10 mouse cellular contexts compared by ENCODE assay signal in genomic region chr10:52072482-52072881, GRCm38 (mm10). TPM values are rescaled to one million over a fixed set of nuclear protein-coding genes. Genes with fewer than 3 reads are reported as not detected.
DNase-seq lines count a peak whose midpoint lies in the region; ATAC-seq and TF ChIP-seq lines count a peak whose summit lies in the region.
"Had no signal": no experiment of that assay in that cellular context is flagged by ENCODE, and none has a peak within 500 bp of the region (broad histone marks: within the 10 kb centered on the region; RNA-seq: fewer than 3 reads in every experiment).

No protein-coding gene starts in this region.

- no peak overlapping the region for H3K4me2 ChIP-seq in neural tube, embryonic 15.5 days
- H3K4me2 ChIP-seq in forebrain, embryonic 11.5 days (ENCODE audit: low read depth, low read length, severe bottlenecking), result no peak overlapping the region
- no peak overlapping the region for H3K4me2 ChIP-seq in kidney, embryonic 15.5 days
- no peak overlapping the region for H3K4me2 ChIP-seq in liver, postnatal 0 days (ENCODE audit: low read depth, low read length)
- H3K4me2 ChIP-seq: embryonic facial prominence, embryonic 13.5 days had no signal

- no peak overlapping the region for H3K27ac ChIP-seq in neural tube, embryonic 15.5 days (replicated peaks)
- no peak overlapping the region for H3K27ac ChIP-seq in forebrain, embryonic 11.5 days (ENCODE audit: low read depth, low read length)
- H3K27ac ChIP-seq in kidney, embryonic 15.5 days, result no peak overlapping the region
- no peak overlapping the region for H3K27ac ChIP-seq in liver, postnatal 0 days (ENCODE audit: low read depth)
- H3K27ac ChIP-seq: embryonic facial prominence, embryonic 13.5 days; liver, embryonic 14.5 days had no signal

- no peak overlapping the region for H3K9ac ChIP-seq in neural tube, embryonic 15.5 days (replicated peaks)
- H3K9ac ChIP-seq in forebrain, embryonic 11.5 days (ENCODE audit: low read length), result no peak overlapping the region
- H3K9ac ChIP-seq in kidney, embryonic 15.5 days, result no peak overlapping the region
- H3K9ac ChIP-seq in liver, postnatal 0 days (replicated peaks), result no peak overlapping the region
- H3K9ac ChIP-seq: embryonic facial prominence, embryonic 13.5 days; liver, embryonic 14.5 days had no signal

- no peak for TF ChIP-seq EP300 in liver, postnatal 0 days (IDR thresholded peaks at IDR 0.05; ENCODE audit: low read depth)

- no peaks in the 10 kb centered on the region for H3K9me3 ChIP-seq in neural tube, embryonic 15.5 days (replicated peaks)
- no peaks in the 10 kb centered on the region for H3K9me3 ChIP-seq in forebrain, embryonic 11.5 days (ENCODE audit: control insufficient read depth, low read length)
- no peaks in the 10 kb centered on the region for H3K9me3 ChIP-seq in kidney, embryonic 15.5 days (replicated peaks)
- H3K9me3 ChIP-seq in liver, postnatal 0 days (ENCODE audit: low read length), result no peaks in the 10 kb centered on the region
- H3K9me3 ChIP-seq: embryonic facial prominence, embryonic 13.5 days had no signal

- no peaks in the 10 kb centered on the region for H3K27me3 ChIP-seq in neural tube, embryonic 15.5 days (replicated peaks)
- H3K27me3 ChIP-seq in forebrain, embryonic 11.5 days (ENCODE audit: control insufficient read depth, insufficient read depth, low read length), result no peaks in the 10 kb centered on the region
- H3K27me3 ChIP-seq in kidney, embryonic 15.5 days, result no peaks in the 10 kb centered on the region
- no peaks in the 10 kb centered on the region for H3K27me3 ChIP-seq in liver, postnatal 0 days (ENCODE audit: insufficient read depth, low read length)
- H3K27me3 ChIP-seq: embryonic facial prominence, embryonic 13.5 days had no signal

- H3K4me3 ChIP-seq in neural tube, embryonic 15.5 days (replicated peaks), result no peak overlapping the region
- no peak overlapping the region for H3K4me3 ChIP-seq in forebrain, embryonic 11.5 days (ENCODE audit: low read depth, low read length)
- H3K4me3 ChIP-seq in kidney, embryonic 15.5 days (replicated peaks), result no peak overlapping the region
- no peak overlapping the region for H3K4me3 ChIP-seq in liver, postnatal 0 days (ENCODE audit: low read depth, low read length)
- H3K4me3 ChIP-seq: embryonic facial prominence, embryonic 13.5 days had no signal

- H3K36me3 ChIP-seq in neural tube, embryonic 15.5 days, result no peaks in the 10 kb centered on the region
- no peaks in the 10 kb centered on the region for H3K36me3 ChIP-seq in forebrain, embryonic 11.5 days (ENCODE audit: control insufficient read depth, insufficient read depth, low read length)
- H3K36me3 ChIP-seq in kidney, embryonic 15.5 days, result no peaks in the 10 kb centered on the region
- no peaks in the 10 kb centered on the region for H3K36me3 ChIP-seq in liver, postnatal 0 days (replicated peaks; ENCODE audit: insufficient read depth, low read length)
- H3K36me3 ChIP-seq: embryonic facial prominence, embryonic 13.5 days had no signal

- TF ChIP-seq CTCF in liver, postnatal 0 days (IDR thresholded peaks at IDR 0.05; ENCODE audit: low read depth), result peak; percentile 52

- H3K4me1 ChIP-seq in neural tube, embryonic 15.5 days, result no peaks in the 10 kb centered on the region
- no peaks in the 10 kb centered on the region for H3K4me1 ChIP-seq in forebrain, embryonic 11.5 days (replicated peaks; ENCODE audit: control insufficient read depth, insufficient read depth, low read length)
- H3K4me1 ChIP-seq in kidney, embryonic 15.5 days, result no peaks in the 10 kb centered on the region
- H3K4me1 ChIP-seq in liver, postnatal 0 days (ENCODE audit: insufficient read depth), result no peaks in the 10 kb centered on the region
- H3K4me1 ChIP-seq: embryonic facial prominence, embryonic 13.5 days had no signal

- DNase-seq in neural tube, embryonic 10.5 days (ENCODE audit: extremely low spot score, low spot score), result peak; percentile 25
- peak; percentile 15 for DNase-seq in adrenal gland, adult 8-10 months
- DNase-seq in forebrain, embryonic 11.5 days (ENCODE audit: low spot score), result peak; percentile 61
- DNase-seq in liver, postnatal 0 days, result peak; percentile 28
- peak; percentile 10 to 15 for DNase-seq in right cerebral cortex, postnatal 36 days (ENCODE audit: low spot score in 2 of 2)
- DNase-seq in spleen, postnatal 36 days (ENCODE audit: low spot score in 2 of 2), result no peak

- ATAC-seq in neural tube, embryonic 15.5 days (ENCODE audit: low FRiP score), result no peak
- peak; percentile 58; the same call in 1 of the 2 replicates for ATAC-seq in forebrain, embryonic 11.5 days (replicated peaks; ENCODE audit: low FRiP score)
- ATAC-seq in kidney, embryonic 15.5 days (replicated peaks; ENCODE audit: low FRiP score), result peak; percentile 60
- ATAC-seq in liver, postnatal 0 days, result no peak

RNA-seq across cellular contexts. Expression of gene Vgll2, which starts 50.2 kb away (rescaled TPM):
- 1.9 and 3.1 TPM in 2 replicates for polyA plus RNA-seq in neural tube, embryonic 15.5 days (2015; fragmentation: Nextera tagmentation; extraction: Ambion mirVana)
- total RNA-seq in adrenal gland, adult 8-10 months (2022), result not detected
- polyA plus RNA-seq in forebrain, embryonic 11.5 days (2014; fragmentation: Nextera tagmentation; extraction: Ambion mirVana), result 0.64 and 1.0 TPM in 2 replicates
- polyA plus RNA-seq in kidney, embryonic 15.5 days (2015; fragmentation: Nextera tagmentation; extraction: Ambion mirVana), result 1.9 and 2.8 TPM in 2 replicates
- 0.57 TPM in 1 of 2 replicates, not detected in the other for polyA plus RNA-seq in liver, postnatal 0 days (2015; fragmentation: Nextera tagmentation; extraction: Ambion mirVana)

Comparison
In these comparisons a context has a peak if more than half of its experiments do, and no peak if none do; other contexts are left out.
1. DNase-seq: peak in neural tube, embryonic 10.5 days (single experiment), adrenal gland, adult 8-10 months (single experiment), forebrain, embryonic 11.5 days (single experiment), liver, postnatal 0 days (single experiment) and right cerebral cortex, postnatal 36 days (2 of 2); none in spleen, postnatal 36 days (0 of 2).
2. ATAC-seq: peak in forebrain, embryonic 11.5 days (single experiment) and kidney, embryonic 15.5 days (single experiment); none in neural tube, embryonic 15.5 days (single experiment) and liver, postnatal 0 days (single experiment).